Mouse (Mus musculus): ENCODE data around the gene Smndc1. TPM values are rescaled to one million over a fixed set of nuclear protein-coding genes. Genes with fewer than 3 reads are reported as not detected.
A peak's percentile ranks its signal among the peaks of the same experiment; 100 is the strongest.

The Smndc1 gene
- polyA plus RNA-seq, 1 experiment from 2014 or later = 54.2 TPM

DNA sequence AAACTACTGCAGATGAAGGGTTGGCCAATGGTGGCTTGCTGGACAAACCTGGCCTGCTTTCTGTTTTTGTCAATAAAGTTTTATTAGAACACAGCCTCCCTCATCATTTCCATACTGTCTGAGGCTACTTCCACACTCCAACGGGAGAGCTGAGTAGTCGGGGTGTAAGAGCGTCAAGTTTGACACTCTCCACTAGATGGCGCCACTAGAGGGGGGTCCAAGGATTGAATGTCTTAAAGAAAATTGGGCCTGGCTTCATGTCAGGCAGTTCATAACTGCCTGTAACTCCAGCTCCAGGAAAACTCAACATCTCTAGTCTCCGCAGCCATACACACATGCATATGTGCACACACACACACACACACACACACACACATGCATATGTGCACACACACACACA, 29.5 kb upstream of the Smndc1 start:
- H3K4me3 ChIP-seq (ENCODE audit: low read depth, low read length) = no peak overlapping the region
- no peak overlapping the region for H3K27ac ChIP-seq (ENCODE audit: low read depth, low read length)
- H3K9ac ChIP-seq (ENCODE audit: low read depth, low read length) = no peak overlapping the region
- H3K9me3 ChIP-seq (ENCODE audit: control insufficient read depth, low read length) = no peaks in the 10 kb centered on the region
- ATAC-seq (replicated peaks; ENCODE audit: low FRiP score) (no peak), DNase-seq (ENCODE audit: low spot score) (no peak)
- peaks cover 25% of the 10 kb centered on the region for H3K4me1 ChIP-seq (replicated peaks; ENCODE audit: control insufficient read depth, insufficient read depth, low read length)
- H3K4me2 ChIP-seq = no peak overlapping the region
- H3K36me3 ChIP-seq (ENCODE audit: control insufficient read depth, insufficient read depth, low read length) = no peaks in the 10 kb centered on the region
- WGBS = 31% methylated on average over 5 of the region's 5 CpGs
- H3K27me3 ChIP-seq (replicated peaks; ENCODE audit: control insufficient read depth, insufficient read depth, low read length) = peaks cover 5% of the 10 kb centered on the region; the same call in 1 of the 2 replicates

DNA sequence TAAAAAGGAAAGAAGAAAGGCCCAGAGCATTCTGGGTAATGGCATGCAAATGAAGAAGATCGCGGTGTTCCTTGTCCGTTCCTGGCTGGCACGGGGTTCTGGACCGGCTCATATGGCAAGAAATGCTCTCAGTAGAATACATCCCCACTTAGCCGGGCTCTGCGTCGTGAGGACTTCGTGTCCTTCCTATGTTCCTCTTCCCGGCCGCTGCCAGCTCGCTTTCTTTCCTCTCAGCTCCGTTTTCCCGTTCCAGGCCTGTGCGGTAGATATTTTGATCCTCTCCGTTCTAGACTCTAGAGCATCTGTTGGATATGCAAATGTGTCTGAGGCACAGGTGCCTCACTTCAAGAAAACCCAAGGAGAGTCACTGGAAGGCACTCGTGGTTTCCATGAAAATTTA, 24.8 kb upstream of the Smndc1 start:
- no peak overlapping the region for H3K9ac ChIP-seq (ENCODE audit: low read depth, low read length)
- H3K36me3 ChIP-seq (ENCODE audit: control insufficient read depth, insufficient read depth, low read length) = no peaks in the 10 kb centered on the region
- DNase-seq (ENCODE audit: low spot score) = no peak
- H3K4me1 ChIP-seq (replicated peaks; ENCODE audit: control insufficient read depth, insufficient read depth, low read length) = peaks cover 27% of the 10 kb centered on the region
- no peak for ATAC-seq (replicated peaks; ENCODE audit: low FRiP score)
- WGBS = 68% methylated on average over 17 of the region's 17 CpGs
- no peak overlapping the region for H3K4me3 ChIP-seq (ENCODE audit: low read depth, low read length)
- H3K27me3 ChIP-seq (replicated peaks; ENCODE audit: control insufficient read depth, insufficient read depth, low read length) = no peaks in the 10 kb centered on the region
- H3K27ac ChIP-seq (ENCODE audit: low read depth, low read length) = peak overlapping the region; percentile 54
- no peaks in the 10 kb centered on the region for H3K9me3 ChIP-seq (ENCODE audit: control insufficient read depth, low read length)
- peak overlapping the region; percentile 30 for H3K4me2 ChIP-seq

DNA sequence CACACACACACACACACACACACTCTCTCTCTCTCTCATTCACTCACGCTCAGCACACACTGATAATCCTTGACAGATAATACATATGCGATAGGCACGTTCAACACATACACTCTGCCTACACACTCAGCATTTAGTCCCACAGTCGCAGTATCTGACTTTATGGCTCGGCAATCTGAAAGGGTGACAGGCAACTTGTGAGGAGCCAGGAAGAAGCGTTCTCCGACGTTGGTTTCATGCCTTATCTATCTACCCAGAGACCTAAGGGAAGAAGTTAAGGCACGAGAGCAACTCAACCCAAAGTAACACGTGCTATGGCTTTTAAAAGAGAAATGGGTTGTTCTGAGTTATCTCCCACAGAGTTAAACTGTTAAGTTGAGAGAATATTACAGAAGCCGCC, 24.3 kb upstream of the Smndc1 start:
- H3K4me1 ChIP-seq (replicated peaks; ENCODE audit: control insufficient read depth, insufficient read depth, low read length) = peaks cover 30% of the 10 kb centered on the region
- peak overlapping the region; percentile 54 for H3K27ac ChIP-seq (ENCODE audit: low read depth, low read length)
- DNase-seq (ENCODE audit: low spot score) (no peak), ATAC-seq (replicated peaks; ENCODE audit: low FRiP score) (peak; percentile 82)
- no peaks in the 10 kb centered on the region for H3K27me3 ChIP-seq (replicated peaks; ENCODE audit: control insufficient read depth, insufficient read depth, low read length)
- no peaks in the 10 kb centered on the region for H3K36me3 ChIP-seq (ENCODE audit: control insufficient read depth, insufficient read depth, low read length)
- peak overlapping the region; percentile 30 for H3K4me2 ChIP-seq
- H3K9me3 ChIP-seq (ENCODE audit: control insufficient read depth, low read length) = no peaks in the 10 kb centered on the region
- WGBS = 37% methylated on average over 11 of the region's 11 CpGs
- H3K9ac ChIP-seq (ENCODE audit: low read depth, low read length) = 0 out of 2 replicates have a peak overlapping the region, but pooled peaks have one; percentile 9
- H3K4me3 ChIP-seq (ENCODE audit: low read depth, low read length) = no peak overlapping the region

DNA sequence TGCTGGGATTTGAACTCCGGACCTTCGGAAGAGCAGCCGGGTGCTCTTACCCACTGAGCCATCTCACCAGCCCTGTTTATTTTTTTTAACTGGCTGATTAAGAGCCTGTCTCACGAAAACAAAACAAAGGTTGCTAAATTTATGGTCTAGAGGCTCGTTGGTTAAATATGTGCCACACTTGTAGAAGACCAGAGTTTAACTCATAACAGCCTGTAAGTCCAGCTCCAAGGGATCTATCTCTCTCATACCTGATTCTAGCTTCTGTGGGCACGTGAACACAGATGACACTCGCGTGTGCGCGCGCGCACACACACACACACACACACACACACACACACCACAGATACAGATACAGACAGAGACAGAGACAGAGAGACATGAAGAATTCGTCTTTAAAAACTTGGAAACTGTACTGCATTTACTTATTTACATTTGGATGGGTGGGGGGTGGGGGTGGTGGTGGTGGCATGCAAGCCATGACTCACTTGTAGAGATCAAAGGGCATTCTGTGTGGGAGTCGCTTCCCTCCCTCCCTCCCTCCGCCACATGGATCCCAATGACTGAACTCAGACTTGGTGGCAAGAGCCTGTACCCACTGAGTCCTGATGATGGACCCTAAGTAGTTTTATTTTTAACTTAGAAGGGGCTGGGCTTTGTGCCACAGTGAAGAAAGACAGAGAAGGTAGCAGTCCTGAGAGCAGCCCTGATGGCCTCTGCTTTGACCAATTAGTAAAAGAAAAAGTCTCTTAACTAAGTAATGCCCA, 23.4 kb upstream of the Smndc1 start:
- Histone ChIP-seq H3K4me2 (no peak overlapping the region), H3K4me1 (replicated peaks; ENCODE audit: control insufficient read depth, insufficient read depth, low read length) (peaks cover 30% of the 10 kb centered on the region), H3K9ac (ENCODE audit: low read depth, low read length) (no peak overlapping the region), H3K36me3 (ENCODE audit: control insufficient read depth, insufficient read depth, low read length) (no peaks in the 10 kb centered on the region), H3K27ac (ENCODE audit: low read depth, low read length) (peak overlapping the region; percentile 54; the same call in 1 of the 2 replicates), H3K4me3 (ENCODE audit: low read depth, low read length) (no peak overlapping the region), H3K27me3 (replicated peaks; ENCODE audit: control insufficient read depth, insufficient read depth, low read length) (no peaks in the 10 kb centered on the region), H3K9me3 (ENCODE audit: control insufficient read depth, low read length) (no peaks in the 10 kb centered on the region)
- ATAC-seq (replicated peaks; ENCODE audit: low FRiP score) (no peak), DNase-seq (ENCODE audit: low spot score) (no peak)
- 79% methylated on average over 15 of the region's 15 CpGs for WGBS

DNA sequence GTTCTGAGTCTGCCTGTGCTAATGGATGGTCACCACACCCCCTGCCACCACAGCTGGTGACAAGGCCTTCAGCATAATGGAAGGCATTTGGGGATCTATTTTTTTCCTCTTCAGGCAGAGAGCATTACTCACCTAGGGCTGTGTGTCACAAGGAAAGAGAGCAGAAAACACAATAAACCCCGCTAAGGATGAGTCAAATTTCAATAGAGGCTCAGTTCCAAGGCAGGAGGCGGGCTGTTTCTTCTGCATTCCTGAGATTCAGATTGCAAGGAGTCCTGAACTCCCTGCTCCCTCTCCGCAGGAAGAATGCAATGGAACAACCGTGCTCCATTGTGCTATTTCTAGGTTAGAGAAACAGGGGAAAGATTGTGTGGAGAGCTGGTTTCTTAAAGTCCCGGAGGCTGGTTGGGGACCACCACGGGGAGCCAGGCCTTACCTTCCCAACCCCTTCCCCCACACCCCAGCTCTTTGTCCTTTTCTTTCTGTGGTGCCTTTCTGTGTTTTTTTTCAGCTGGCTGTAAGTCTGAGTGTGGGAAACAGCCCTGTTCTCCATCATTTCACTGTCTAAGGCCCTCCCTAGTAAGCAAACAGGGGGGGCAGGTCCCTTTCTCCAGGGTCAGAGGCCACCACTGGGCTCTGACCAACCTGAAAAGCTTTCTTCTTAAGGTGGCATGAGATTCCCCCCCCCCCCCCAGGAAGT, 21.9 kb upstream of the Smndc1 start:
- Histone ChIP-seq H3K4me1 (replicated peaks; ENCODE audit: control insufficient read depth, insufficient read depth, low read length) (peaks cover 30% of the 10 kb centered on the region), H3K36me3 (ENCODE audit: control insufficient read depth, insufficient read depth, low read length) (no peaks in the 10 kb centered on the region), H3K4me2 (no peak overlapping the region; the same call in 1 of the 2 replicates), H3K9me3 (ENCODE audit: control insufficient read depth, low read length) (no peaks in the 10 kb centered on the region), H3K9ac (ENCODE audit: low read depth, low read length) (no peak overlapping the region), H3K27me3 (replicated peaks; ENCODE audit: control insufficient read depth, insufficient read depth, low read length) (no peaks in the 10 kb centered on the region), H3K4me3 (ENCODE audit: low read depth, low read length) (no peak overlapping the region), H3K27ac (ENCODE audit: low read depth, low read length) (peak overlapping the region; percentile 53; the same call in 1 of the 2 replicates)
- ATAC-seq (replicated peaks; ENCODE audit: low FRiP score) (no peak), DNase-seq (ENCODE audit: low spot score) (no peak)
- WGBS = 47% methylated on average over 6 of the region's 6 CpGs

DNA sequence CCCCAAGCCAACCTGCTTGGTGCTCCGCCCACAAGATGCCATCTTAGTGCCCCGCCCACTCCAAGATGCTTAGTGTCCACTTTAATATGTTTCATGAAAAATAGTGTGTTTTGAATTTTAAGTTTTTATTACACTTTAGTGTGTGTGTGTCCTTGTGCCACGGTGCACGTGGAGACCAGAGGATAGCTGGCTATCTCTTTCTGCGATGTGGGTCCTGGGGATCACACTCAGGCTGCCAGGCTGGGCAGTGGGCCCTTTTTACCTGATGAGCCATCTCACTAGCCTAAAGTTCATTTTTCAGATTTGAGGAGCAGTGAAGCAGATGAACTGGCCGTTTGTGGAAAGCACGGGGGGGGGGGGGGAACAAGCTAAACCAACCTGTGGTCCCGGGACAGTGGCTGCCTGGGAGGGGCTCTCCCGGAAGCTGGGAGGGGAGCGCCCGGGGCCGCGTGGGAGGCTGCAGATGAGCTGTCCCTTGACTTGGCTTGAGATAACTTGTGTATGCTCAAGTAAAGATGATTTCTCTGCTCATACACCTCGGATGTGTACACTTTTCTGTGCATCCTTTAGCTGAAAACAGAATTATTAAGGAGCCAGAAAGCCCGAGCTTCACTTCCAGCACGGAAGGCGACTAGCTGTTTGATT, 19.4 kb upstream of the Smndc1 start:
- H3K4me1 ChIP-seq (replicated peaks; ENCODE audit: control insufficient read depth, insufficient read depth, low read length) = peaks cover 23% of the 10 kb centered on the region
- H3K9me3 ChIP-seq (ENCODE audit: control insufficient read depth, low read length) = no peaks in the 10 kb centered on the region
- H3K27ac ChIP-seq (ENCODE audit: low read depth, low read length) = no peak overlapping the region
- ATAC-seq (replicated peaks; ENCODE audit: low FRiP score) (no peak), DNase-seq (ENCODE audit: low spot score) (no peak)
- no peaks in the 10 kb centered on the region for H3K27me3 ChIP-seq (replicated peaks; ENCODE audit: control insufficient read depth, insufficient read depth, low read length)
- 51% methylated on average over 17 of the region's 17 CpGs for WGBS
- peak overlapping the region; percentile 43; the same call in 1 of the 2 replicates for H3K4me2 ChIP-seq
- no peak overlapping the region for H3K9ac ChIP-seq (ENCODE audit: low read depth, low read length)
- H3K4me3 ChIP-seq (ENCODE audit: low read depth, low read length) = no peak overlapping the region
- no peaks in the 10 kb centered on the region for H3K36me3 ChIP-seq (ENCODE audit: control insufficient read depth, insufficient read depth, low read length)

DNA sequence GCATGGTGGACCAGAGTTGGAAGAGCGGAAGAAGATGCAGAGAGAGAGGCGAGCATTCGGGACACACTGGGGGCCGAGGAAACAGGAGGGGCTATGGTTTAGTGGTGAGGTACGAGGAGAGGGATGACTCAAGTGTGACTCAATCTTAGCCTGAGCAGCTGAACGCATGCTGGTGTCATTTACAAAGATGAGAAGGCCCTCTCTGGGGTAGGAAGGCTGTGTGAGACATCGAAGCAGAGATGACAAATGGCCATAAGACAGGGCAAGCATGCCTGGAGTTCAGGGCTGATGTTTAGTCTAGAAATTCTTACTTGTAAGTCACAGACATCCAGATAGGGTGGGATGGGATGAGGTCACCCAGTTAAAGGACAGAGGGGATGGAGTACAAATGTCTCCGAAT, 18.0 kb upstream of the Smndc1 start:
- ATAC-seq (replicated peaks; ENCODE audit: low FRiP score) = no peak
- peaks cover 15% of the 10 kb centered on the region for H3K4me1 ChIP-seq (replicated peaks; ENCODE audit: control insufficient read depth, insufficient read depth, low read length)
- H3K9me3 ChIP-seq (ENCODE audit: control insufficient read depth, low read length) = no peaks in the 10 kb centered on the region
- no peak overlapping the region for H3K27ac ChIP-seq (ENCODE audit: low read depth, low read length)
- 69% methylated on average over 8 of the region's 8 CpGs for WGBS
- H3K4me2 ChIP-seq = no peak overlapping the region
- no peaks in the 10 kb centered on the region for H3K36me3 ChIP-seq (ENCODE audit: control insufficient read depth, insufficient read depth, low read length)
- no peaks in the 10 kb centered on the region for H3K27me3 ChIP-seq (replicated peaks; ENCODE audit: control insufficient read depth, insufficient read depth, low read length)
- DNase-seq (ENCODE audit: low spot score) = no peak
- H3K4me3 ChIP-seq (ENCODE audit: low read depth, low read length) = no peak overlapping the region
- H3K9ac ChIP-seq (ENCODE audit: low read depth, low read length) = no peak overlapping the region

DNA sequence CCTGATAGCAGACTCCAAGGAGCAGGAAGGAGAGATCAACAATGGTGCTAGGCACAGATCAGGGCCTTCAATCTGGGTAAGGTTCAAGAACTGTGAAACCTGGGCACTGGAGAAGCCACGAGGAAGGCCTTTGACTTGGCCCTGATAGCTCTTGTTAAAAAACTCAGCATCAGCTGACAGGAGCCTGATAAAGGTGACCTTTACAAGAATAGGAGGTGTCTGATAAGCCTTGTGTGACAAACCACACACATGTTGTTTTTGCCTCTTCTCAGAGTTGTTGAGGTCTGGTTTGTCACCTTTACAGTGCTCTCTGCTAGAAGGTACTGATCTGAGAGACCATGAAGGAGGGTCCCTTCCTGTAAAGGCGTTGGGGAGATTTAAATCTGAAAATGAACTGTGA, 17.0 kb upstream of the Smndc1 start:
- Histone ChIP-seq H3K4me1 (replicated peaks; ENCODE audit: control insufficient read depth, insufficient read depth, low read length) (peaks cover 12% of the 10 kb centered on the region), H3K9ac (ENCODE audit: low read depth, low read length) (no peak overlapping the region), H3K9me3 (ENCODE audit: control insufficient read depth, low read length) (no peaks in the 10 kb centered on the region), H3K27ac (ENCODE audit: low read depth, low read length) (no peak overlapping the region), H3K27me3 (replicated peaks; ENCODE audit: control insufficient read depth, insufficient read depth, low read length) (no peaks in the 10 kb centered on the region), H3K4me2 (no peak overlapping the region), H3K36me3 (ENCODE audit: control insufficient read depth, insufficient read depth, low read length) (no peaks in the 10 kb centered on the region), H3K4me3 (ENCODE audit: low read depth, low read length) (no peak overlapping the region)
- ATAC-seq (replicated peaks; ENCODE audit: low FRiP score) (no peak), DNase-seq (ENCODE audit: low spot score) (no peak)
- WGBS = 32% methylated on average over 2 of the region's 2 CpGs

Data from liver, embryonic 11.5 days (tissue).